Mouse (Mus musculus): ENCODE results near the gene Slc25a23. TPM values are rescaled to one million over a fixed set of nuclear protein-coding genes. Genes with fewer than 3 reads are reported as not detected.
A peak's percentile ranks its signal among the peaks of the same experiment; 100 is the strongest.
"Not testable (repeated sequence)": the region's sequence is repeated elsewhere in the genome, so short reads cannot be mapped to it uniquely, and the experiment has no call there.

Slc25a23 gene
- total and polyA plus RNA-seq, 2 experiments from 2014 or later = 38.2 to 150 TPM

DNA sequence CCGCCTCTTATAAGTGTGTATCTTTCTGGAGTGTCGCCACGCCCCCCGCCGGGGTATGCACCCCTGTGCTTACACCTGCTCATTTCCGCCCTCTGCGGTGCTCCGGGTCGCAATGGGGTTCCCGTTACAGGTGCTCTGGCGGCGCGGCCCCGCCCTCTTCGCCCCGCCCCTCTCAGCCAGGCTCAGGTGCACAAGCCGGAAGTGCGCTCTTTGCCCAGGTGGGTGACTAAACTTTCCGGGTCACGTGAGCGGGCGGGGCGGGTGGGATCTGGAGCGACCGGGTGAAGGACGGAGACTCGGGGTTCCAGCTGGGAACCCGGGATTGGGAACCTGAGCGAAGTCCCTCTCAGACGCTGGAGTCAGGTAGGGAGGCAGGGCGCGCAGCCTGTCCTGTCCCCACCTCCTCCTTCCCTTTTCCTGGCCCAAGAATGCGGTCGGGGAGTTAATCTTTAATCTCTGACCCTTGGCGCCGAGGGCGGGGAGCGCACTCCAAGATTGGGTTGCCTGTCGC, 2.4 kb upstream of the Slc25a23 start:
- Histone ChIP-seq H3K4me3 (ENCODE audit: low read length) (peak overlapping the region; percentile 35), H3K4me2 (ENCODE audit: low read depth, low read length) (peak overlapping the region; percentile 66), H3K27me3 (ENCODE audit: insufficient read depth, low read length) (peaks cover 12% of the 10 kb centered on the region), H3K27ac (no peak overlapping the region), H3K9me3 (ENCODE audit: low read length) (no peaks in the 10 kb centered on the region), H3K36me3 (ENCODE audit: insufficient read depth, low read length) (no peaks in the 10 kb centered on the region), H3K4me1 (ENCODE audit: insufficient read depth, low read length) (peaks cover 8% of the 10 kb centered on the region; the same call in 1 of the 2 replicates), H3K9ac (replicated peaks; ENCODE audit: low read length) (no peak overlapping the region)
- TF ChIP-seq CTCF (IDR thresholded peaks at IDR 0.05; ENCODE audit: low read depth) = no peak
- no peak for ATAC-seq
- no peak for DNase-seq (ENCODE audit: low spot score)
- 1% methylated on average over 39 of the region's 39 CpGs for WGBS

DNA sequence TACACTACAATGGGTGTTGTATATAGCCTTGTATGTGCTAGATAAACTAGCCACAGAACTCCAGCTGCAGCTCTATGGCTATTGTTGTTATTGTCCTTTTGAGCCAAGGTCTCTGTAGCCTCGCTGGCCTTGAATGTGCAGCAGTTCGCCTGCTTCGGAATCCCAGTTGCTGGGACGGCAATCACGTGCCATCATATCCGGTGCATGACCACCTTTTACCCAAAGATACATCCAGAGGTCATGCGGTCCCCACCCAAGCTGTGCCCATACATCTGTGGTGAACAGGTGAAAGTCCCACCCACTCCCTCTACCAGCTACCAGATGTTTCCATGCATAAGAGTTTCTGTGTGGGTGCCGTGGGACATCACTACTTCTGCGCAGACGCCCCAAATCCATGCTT, 1.4 kb upstream of the Slc25a23 start:
- Histone ChIP-seq H3K9me3 (ENCODE audit: low read length) (no peaks in the 10 kb centered on the region), H3K4me1 (ENCODE audit: insufficient read depth, low read length) (peaks cover 8% of the 10 kb centered on the region; the same call in 1 of the 2 replicates), H3K27ac (no peak overlapping the region), H3K9ac (replicated peaks; ENCODE audit: low read length) (no peak overlapping the region), H3K36me3 (ENCODE audit: insufficient read depth, low read length) (peaks cover 5% of the 10 kb centered on the region; the same call in 1 of the 2 replicates), H3K4me2 (ENCODE audit: low read depth, low read length) (peak overlapping the region; percentile 66), H3K4me3 (ENCODE audit: low read length) (peak overlapping the region; percentile 91), H3K27me3 (ENCODE audit: insufficient read depth, low read length) (peaks cover 12% of the 10 kb centered on the region)
- ATAC-seq (no peak), DNase-seq (ENCODE audit: low spot score) (no peak)
- 42% methylated on average over 10 of the region's 10 CpGs for WGBS
- no peak for TF ChIP-seq CTCF (IDR thresholded peaks at IDR 0.05; ENCODE audit: low read depth)

- under 1% methylated on average over 44 of the region's 44 CpGs for WGBS
- TF ChIP-seq CTCF (IDR thresholded peaks at IDR 0.05; ENCODE audit: low read depth) = peak; percentile 84
These were observed 653 bp upstream of the Slc25a23 start for GRCm38 (mm10) chr17:57060231-57060801.

GRCm38 (mm10) chr17:57058891-57059485, 675 bp downstream of the Slc25a23 start, which contains the start of gene Crb3:
Crb3 (plus strand) TSS chr17:57059105.
- peak within 1 kb of the TSS; percentile 87 for H3K27ac ChIP-seq
- peak within 1 kb of the TSS; percentile 85 for H3K9ac ChIP-seq (replicated peaks; ENCODE audit: low read length)
- DNase-seq (ENCODE audit: low spot score) (peak; percentile 40), ATAC-seq (peak; percentile 4; the same call in 1 of the 2 replicates)
- H3K4me2 ChIP-seq (ENCODE audit: low read depth, low read length) = peak within 1 kb of the TSS; percentile 66
- H3K9me3 ChIP-seq (ENCODE audit: low read length) = no peaks in the 10 kb centered on the region
- WGBS = 0% methylated on average over 12 of the region's 22 CpGs
- no peak for TF ChIP-seq CTCF (IDR thresholded peaks at IDR 0.05; ENCODE audit: low read depth)
- peaks cover 12% of the 10 kb centered on the region for H3K27me3 ChIP-seq (ENCODE audit: insufficient read depth, low read length)
- H3K36me3 ChIP-seq (ENCODE audit: insufficient read depth, low read length) = peaks cover 11% of the 10 kb centered on the region; the same call in 1 of the 2 replicates
- H3K4me3 ChIP-seq (ENCODE audit: low read length) = peak within 1 kb of the TSS; percentile 91
- peaks cover 8% of the 10 kb centered on the region; the same call in 1 of the 2 replicates for H3K4me1 ChIP-seq (ENCODE audit: insufficient read depth, low read length)

More at GRCm38 (mm10) chr17:57060231-57060801, 653 bp upstream of the Slc25a23 start:
- Histone ChIP-seq H3K27me3 (ENCODE audit: insufficient read depth, low read length) (peaks cover 12% of the 10 kb centered on the region), H3K36me3 (ENCODE audit: insufficient read depth, low read length) (peaks cover 7% of the 10 kb centered on the region; the same call in 1 of the 2 replicates), H3K27ac (peak overlapping the region; percentile 87), H3K4me1 (ENCODE audit: insufficient read depth, low read length) (peaks cover 8% of the 10 kb centered on the region; the same call in 1 of the 2 replicates), H3K4me3 (ENCODE audit: low read length) (peak overlapping the region; percentile 91), H3K4me2 (ENCODE audit: low read depth, low read length) (peak overlapping the region; percentile 66), H3K9me3 (ENCODE audit: low read length) (no peaks in the 10 kb centered on the region), H3K9ac (replicated peaks; ENCODE audit: low read length) (peak overlapping the region; percentile 85; the same call in 1 of the 2 replicates)
- ATAC-seq = peak; percentile 94
- peak; percentile 99 for DNase-seq (ENCODE audit: low spot score)

GRCm38 (mm10) chr17:57056246-57056645, 3.4 kb downstream of the Slc25a23 start:
- Histone ChIP-seq H3K27ac (no peak overlapping the region), H3K4me2 (ENCODE audit: low read depth, low read length) (no peak overlapping the region), H3K9ac (replicated peaks; ENCODE audit: low read length) (no peak overlapping the region), H3K9me3 (ENCODE audit: low read length) (no peaks in the 10 kb centered on the region), H3K36me3 (ENCODE audit: insufficient read depth, low read length) (peaks cover 25% of the 10 kb centered on the region; the same call in 1 of the 2 replicates), H3K27me3 (ENCODE audit: insufficient read depth, low read length) (no peaks in the 10 kb centered on the region), H3K4me1 (ENCODE audit: insufficient read depth, low read length) (0 out of 2 replicates have a peak, but pooled peaks cover 3% of the 10 kb centered on the region), H3K4me3 (ENCODE audit: low read length) (no peak overlapping the region)
- no peak for TF ChIP-seq CTCF (IDR thresholded peaks at IDR 0.05; ENCODE audit: low read depth)
- WGBS = 85% methylated on average over 3 of the region's 3 CpGs
- ATAC-seq = no peak
- no peak for DNase-seq (ENCODE audit: low spot score)

DNA sequence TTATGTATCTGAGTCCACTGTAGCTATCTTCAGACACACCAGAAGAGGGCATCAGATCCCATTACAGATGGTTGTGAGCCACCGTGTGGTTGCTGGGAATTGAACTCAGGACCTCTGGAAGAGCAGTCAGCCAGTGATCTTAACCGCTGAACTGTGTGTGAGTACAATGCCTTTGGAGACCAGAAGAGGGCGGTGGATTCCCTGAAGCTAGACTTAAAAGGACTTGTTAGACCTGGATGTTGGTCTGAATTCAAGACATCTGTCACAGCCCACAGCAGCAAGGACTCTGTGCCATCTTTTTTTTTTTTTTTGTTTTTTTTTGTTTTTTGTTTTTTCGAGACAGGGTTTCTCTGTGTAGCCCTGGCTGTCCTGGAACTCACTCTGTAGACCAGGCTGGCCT, 8.0 kb downstream of the Slc25a23 start:
- peaks cover 37% of the 10 kb centered on the region for H3K36me3 ChIP-seq (ENCODE audit: insufficient read depth, low read length)

More for the DNA sequence above, 8.0 kb downstream of the Slc25a23 start:
- TF ChIP-seq CTCF (IDR thresholded peaks at IDR 0.05; ENCODE audit: low read depth) = peak; percentile 41; the same call in 1 of the 2 replicates
- H3K27ac ChIP-seq; ATAC-seq; H3K4me1 ChIP-seq (ENCODE audit: insufficient read depth, low read length); H3K27me3 ChIP-seq (ENCODE audit: insufficient read depth, low read length); H3K9me3 ChIP-seq (ENCODE audit: low read length); H3K4me2 ChIP-seq (ENCODE audit: low read depth, low read length); H3K4me3 ChIP-seq (ENCODE audit: low read length); H3K9ac ChIP-seq (replicated peaks; ENCODE audit: low read length): not testable (repeated sequence)
- 88% methylated on average over 4 of the region's 4 CpGs for WGBS
- DNase-seq (ENCODE audit: low spot score) = peak; percentile 25
